Mouse (Mus musculus): Measurements from ENCODE around the gene Gpsm3. TPM values are rescaled to one million over a fixed set of nuclear protein-coding genes. Genes with fewer than 3 reads are reported as not detected.

Gene Gpsm3
- total RNA-seq, 4 experiments from 2014 or later, result 0.53 to 1.8 (median 0.77) TPM

DNA sequence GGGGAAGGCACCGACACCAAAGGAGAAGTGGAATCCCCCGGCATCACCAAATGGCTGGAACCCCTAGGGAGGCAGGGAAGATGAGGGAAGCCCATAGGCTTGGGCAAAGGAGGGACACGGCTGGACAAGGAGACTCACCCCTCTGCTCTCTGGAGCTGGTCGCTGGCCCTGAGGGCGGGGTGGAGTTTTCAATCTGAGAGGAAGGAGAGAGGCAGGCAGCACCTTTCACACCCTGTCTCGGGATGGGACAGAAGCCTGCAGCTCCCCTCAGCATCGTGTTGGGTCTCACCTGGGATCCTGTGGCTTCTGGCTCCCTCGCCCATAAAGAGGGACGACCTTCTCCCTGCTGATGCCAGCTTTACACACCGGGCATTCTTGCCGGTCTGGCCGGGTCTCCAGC, 12.2 kb downstream of the Gpsm3 start:
- DNase-seq (ENCODE audit: low spot score in 2 of 2), result no peak

GRCm38 (mm10) chr17:34603375-34604060, 13.9 kb downstream of the Gpsm3 start, which contains the start of gene Rnf5:
Rnf5 (minus strand) TSS chr17:34603690.
- DNase-seq (ENCODE audit: low spot score in 2 of 2), result peak; percentile 97

GRCm38 (mm10) chr17:34604061-34604508, 14.5 kb downstream of the Gpsm3 start, which contains the start of gene Agpat1:
Agpat1 (plus strand) TSS chr17:34604262.
- DNase-seq (ENCODE audit: low spot score in 2 of 2), result peak; percentile 95 to 98

GRCm38 (mm10) chr17:34604511-34605237, 15.1 kb downstream of the Gpsm3 start:
- DNase-seq (ENCODE audit: low spot score in 2 of 2), result peak; percentile 57 to 63

- peak; percentile 94 to 96 for DNase-seq (ENCODE audit: low spot score in 2 of 2)
Observed at GRCm38 (mm10) chr17:34605609-34606008, 16.0 kb downstream of the Gpsm3 start.

DNA sequence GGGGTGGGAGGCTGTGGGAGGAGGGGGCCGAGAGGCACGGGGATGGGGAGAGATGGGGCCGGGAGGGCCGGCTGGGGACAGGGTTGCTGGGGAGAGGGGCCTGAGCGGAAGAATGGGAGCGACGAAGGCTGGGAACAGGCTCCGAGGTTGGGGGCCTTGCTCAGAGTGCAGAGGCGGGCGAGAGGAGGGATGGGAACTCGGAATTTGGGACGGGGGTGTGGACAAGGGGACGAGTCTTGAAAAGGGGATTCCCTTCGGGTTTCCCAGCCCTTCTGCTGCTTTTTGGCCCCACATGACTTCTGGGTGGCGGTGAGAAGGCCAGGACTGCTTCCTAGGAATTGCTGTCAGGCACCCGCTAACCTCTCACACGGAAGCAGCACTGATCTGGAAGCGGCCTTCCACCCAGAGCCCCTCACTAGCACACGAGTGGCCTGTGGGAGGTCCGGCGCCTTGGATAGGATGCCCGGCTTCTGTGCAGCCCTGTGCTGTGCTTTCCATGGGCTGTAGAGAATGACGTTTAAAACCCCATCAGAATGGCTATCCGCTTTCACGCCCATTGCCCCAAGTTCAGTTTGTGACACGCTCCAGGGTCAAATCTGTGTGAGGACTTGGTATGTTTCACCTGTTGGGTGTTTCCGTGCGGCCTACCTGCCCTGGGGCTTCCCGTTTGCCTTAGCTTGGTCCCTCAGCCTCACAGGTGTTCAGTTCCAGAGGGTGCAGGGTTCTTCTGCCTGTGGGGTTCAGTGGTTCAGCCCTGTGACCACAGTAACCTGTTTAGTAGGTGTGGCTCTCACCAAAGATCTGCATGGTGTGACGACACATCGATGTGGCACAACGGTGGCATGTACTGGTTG, 16.8 kb downstream of the Gpsm3 start:
- DNase-seq (ENCODE audit: low spot score in 2 of 2), result no peak

DNA sequence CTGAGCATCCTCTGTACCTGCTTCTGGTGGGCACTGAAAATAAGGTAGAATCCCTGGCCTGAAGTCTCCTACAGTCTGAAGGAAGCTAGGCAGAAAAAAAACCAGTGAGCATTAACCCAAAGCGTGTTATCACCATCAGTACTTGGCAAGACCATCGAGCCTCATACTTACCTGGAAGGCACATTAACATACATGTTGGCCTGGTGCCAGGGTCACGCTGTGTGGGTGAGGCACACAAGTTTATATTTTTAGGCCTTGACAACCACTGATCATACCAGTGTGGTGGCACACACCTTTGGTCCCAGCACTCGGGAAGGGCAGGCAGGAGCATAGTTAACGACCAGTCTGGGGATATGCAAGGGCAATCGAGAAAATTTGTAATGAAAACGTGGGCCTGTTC, 18.4 kb downstream of the Gpsm3 start:
- no peak for DNase-seq (ENCODE audit: low spot score in 2 of 2)

GRCm38 (mm10) chr17:34611050-34611449, 21.4 kb downstream of the Gpsm3 start:
- no peak for DNase-seq (ENCODE audit: low spot score in 2 of 2)

DNA sequence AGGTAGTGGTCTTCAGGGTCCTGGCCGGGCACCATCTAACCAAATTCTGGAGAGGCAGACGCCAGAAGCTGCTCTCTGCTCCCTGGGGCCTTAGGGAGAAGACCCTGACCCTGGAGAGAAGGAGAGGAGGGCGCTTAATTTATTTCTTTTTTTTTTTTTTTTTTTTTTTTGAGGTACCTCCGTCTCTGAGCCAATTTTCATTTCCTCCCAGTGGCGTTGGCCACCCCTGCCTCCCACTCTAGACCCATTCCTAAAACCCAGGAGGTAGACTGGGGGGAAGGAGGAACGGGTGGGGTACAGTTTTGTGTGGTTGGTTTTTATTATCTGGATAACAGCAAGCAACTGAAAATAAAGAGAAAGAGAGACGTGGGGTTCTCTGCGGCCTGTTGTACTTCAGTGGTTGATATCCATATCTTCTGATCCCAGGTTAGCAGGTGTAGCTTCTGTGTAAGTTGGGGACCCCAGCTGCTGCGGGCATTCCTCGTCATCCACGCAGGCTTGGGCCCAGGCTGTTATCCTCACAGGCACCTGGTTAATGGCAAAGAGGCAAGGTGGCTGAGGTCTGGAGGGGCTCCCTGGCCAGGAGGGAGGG, 23.5 kb downstream of the Gpsm3 start:
- DNase-seq (ENCODE audit: low spot score in 2 of 2), result no peak

GRCm38 (mm10) chr17:34613830-34614229, 24.2 kb downstream of the Gpsm3 start:
- DNase-seq (ENCODE audit: low spot score in 2 of 2), result no peak

DNA sequence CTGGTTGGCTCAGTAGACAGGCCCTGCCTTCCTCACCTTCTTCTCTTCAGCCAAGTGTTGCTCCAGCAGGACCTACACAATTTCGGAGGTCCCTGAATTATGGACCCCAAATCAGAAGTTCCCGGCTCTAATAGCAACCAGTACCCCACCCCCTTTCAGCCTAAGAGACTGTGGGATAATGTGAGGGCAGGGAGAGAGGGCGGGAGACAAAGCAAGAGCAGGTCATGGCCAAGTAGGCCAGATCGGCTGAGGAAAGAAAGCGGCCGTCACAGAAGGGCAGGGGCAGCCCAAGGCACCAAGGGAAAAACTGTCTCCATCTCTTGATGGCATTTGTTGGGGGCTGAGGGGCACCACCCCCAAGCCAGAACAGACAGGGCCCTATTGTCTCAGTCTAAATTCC, 26.3 kb downstream of the Gpsm3 start, which contains the start of gene Egfl8:
Egfl8 (minus strand) TSS at position 101 of the 400 bp plus-strand sequence.
- DNase-seq (ENCODE audit: low spot score in 2 of 2), result no peak

GRCm38 (mm10) chr17:34618999-34619398, 29.4 kb downstream of the Gpsm3 start:
- DNase-seq (ENCODE audit: low spot score in 2 of 2), result peak; percentile 47 to 48

DNA sequence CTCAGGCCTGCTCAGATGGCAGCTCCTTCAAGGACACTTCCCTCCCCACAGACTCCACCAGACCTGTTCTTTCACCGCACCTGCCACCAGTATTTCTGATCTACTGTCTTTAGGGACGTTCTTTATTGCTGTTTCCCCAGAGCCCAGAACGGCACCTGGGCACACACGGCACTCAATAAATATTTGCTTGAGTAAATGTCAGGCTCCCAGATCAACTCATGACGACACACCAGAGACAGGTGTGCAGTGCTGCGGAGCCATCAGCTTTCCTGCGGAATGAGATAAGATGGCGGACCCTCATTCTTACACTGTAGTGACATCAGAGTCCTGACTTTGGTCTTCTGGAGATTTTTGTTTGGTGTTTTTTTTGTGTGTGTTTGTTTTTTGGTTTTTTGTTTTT, 31.4 kb downstream of the Gpsm3 start:
- DNase-seq (ENCODE audit: low spot score in 2 of 2), result no peak

GRCm38 (mm10) chr17:34623161-34623560, 33.6 kb downstream of the Gpsm3 start:
- DNase-seq (ENCODE audit: low spot score in 2 of 2), result no peak

- DNase-seq (ENCODE audit: low spot score in 2 of 2), result no peak
Observed at GRCm38 (mm10) chr17:34624981-34625380, 35.4 kb downstream of the Gpsm3 start.

DNA sequence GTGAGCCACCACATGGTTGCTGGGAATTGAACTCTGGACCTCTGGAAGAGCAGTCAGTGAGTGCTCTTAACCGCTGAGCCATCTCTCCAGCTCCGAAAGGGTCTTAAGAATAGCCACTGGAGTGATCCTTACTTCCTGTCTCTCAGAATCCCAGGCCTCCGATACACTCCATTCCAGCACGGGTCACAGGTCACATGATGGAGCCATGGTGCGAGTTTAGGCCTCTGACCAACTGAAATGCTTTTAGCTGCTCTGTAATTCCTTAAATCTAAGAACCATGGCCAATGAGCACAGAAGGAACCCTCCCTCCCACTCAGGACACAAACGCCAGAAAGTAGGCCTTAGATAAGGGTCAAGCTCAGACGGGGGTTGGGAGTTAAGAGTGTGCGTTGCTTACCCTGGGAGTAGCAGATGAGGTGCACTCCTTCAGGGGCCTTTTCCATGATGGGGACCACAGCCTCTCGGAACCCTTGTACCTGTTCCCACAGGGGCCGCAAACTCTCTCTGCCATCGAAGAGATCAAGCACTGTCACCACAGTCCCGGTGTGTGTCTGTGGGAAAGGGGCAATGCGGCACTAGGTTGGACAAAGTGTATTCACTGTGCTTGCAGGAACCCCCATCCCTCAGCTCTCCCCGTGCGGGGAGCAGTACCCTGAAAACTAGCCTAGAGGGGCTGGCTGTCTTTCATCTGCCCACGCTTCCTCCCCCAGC, 36.6 kb downstream of the Gpsm3 start:
- DNase-seq (ENCODE audit: low spot score in 2 of 2), result no peak

- no peak for DNase-seq (ENCODE audit: low spot score in 2 of 2)
Observed at GRCm38 (mm10) chr17:34626773-34627092, 37.1 kb downstream of the Gpsm3 start.

- DNase-seq (ENCODE audit: low spot score in 2 of 2), result peak; percentile 61 to 72
Observed at GRCm38 (mm10) chr17:34627093-34627942, 37.7 kb downstream of the Gpsm3 start.

GRCm38 (mm10) chr17:34627943-34628643, 38.5 kb downstream of the Gpsm3 start, which contains the start of gene Ppt2:
Ppt2 (minus strand) TSS chr17:34628510.
- DNase-seq (ENCODE audit: low spot score in 2 of 2), result peak in 1 of 2 experiments; percentile 50

Data from gastrocnemius, adult 8-10 months (tissue).